Mouse (Mus musculus) neural tube, embryonic 11.5 days (tissue): ENCODE results near the gene Osbpl6. TPM values are rescaled to one million over a fixed set of nuclear protein-coding genes. Genes with fewer than 3 reads are reported as not detected.

ENCODE experiments used
- ATAC-seq: fragments of 200-750 bp; cut with Nextera tagmentation; 2 replicates; pipeline ENCODE4 v1.8.0; 2017; ENCODE audit warnings: moderate number of reproducible peaks, mild to moderate bottlenecking, moderate TSS enrichment, moderate library complexity; ENCODE audit not compliant: insufficient read depth, low FRiP score, low TSS enrichment
- DNase-seq: peaks from one replicate; pipeline ENCODE4 v3.0.0-alpha.2; 2015; ENCODE audit warnings: low spot score
- H3K27ac ChIP-seq: fragments of 300-500 bp; sonication (generic); 2 replicates; pipeline ENCODE4 v1.5.1; 2014; ENCODE audit warnings: low read depth, mild to moderate bottlenecking, low read length
- H3K27me3 ChIP-seq: fragments of 300-500 bp; sonication (generic); 2 replicates; pipeline ENCODE4 v1.6.1; 2014; ENCODE audit warnings: mild to moderate bottlenecking, low read length, mixed read lengths; ENCODE audit not compliant: control insufficient read depth, insufficient read depth
- H3K36me3 ChIP-seq: fragments of 300-500 bp; sonication (generic); 2 replicates; pipeline ENCODE4 v1.6.1; 2014; ENCODE audit warnings: mild to moderate bottlenecking, low read length, moderate library complexity, mixed read lengths; ENCODE audit not compliant: control insufficient read depth, insufficient read depth
- H3K4me1 ChIP-seq: fragments of 300-500 bp; sonication (generic); 2 replicates; pipeline ENCODE4 v1.6.1; 2014; ENCODE audit warnings: low read length, mixed read lengths; ENCODE audit not compliant: control insufficient read depth, insufficient read depth
- H3K4me2 ChIP-seq: fragments of 300-500 bp; sonication (generic); 2 replicates; pipeline ENCODE4 v1.6.1; 2014; ENCODE audit warnings: low read depth, mild to moderate bottlenecking, moderate library complexity
- H3K4me3 ChIP-seq: fragments of 300-500 bp; sonication (generic); 2 replicates; pipeline ENCODE4 v1.5.1; 2014; ENCODE audit warnings: low read depth, low read length
- H3K9ac ChIP-seq: fragments of 300-500 bp; sonication (generic); 2 replicates; pipeline ENCODE4 v1.6.1; 2014; ENCODE audit warnings: mild to moderate bottlenecking, low read length
- H3K9me3 ChIP-seq: fragments of 300-500 bp; sonication (generic); 2 replicates; pipeline ENCODE4 v1.6.1; 2016; ENCODE audit warnings: low read length; ENCODE audit not compliant: control insufficient read depth
- WGBS: fragments of 180-500 bp; shearing (Covaris S2); extraction: QIAGEN DNeasy Blood & Tissue Kit; methylation state at CpG from one replicate; pipeline ENCODE4 v1.1.7; 2014; 5-methylcytosine and 5-hydroxymethylcytosine counted together
- polyA plus RNA-seq: library from polyadenylated mRNA; unstranded; fragments of >200 nt; fragmentation: Nextera tagmentation; extraction: Ambion mirVana; gene quantifications from 2 replicates; pipeline ENCODE4 v1.2.1, GENCODE M21; 2014

Osbpl6 gene
- 18.9 and 20.3 TPM in 2 replicates for polyA plus RNA-seq

- peak within 1 kb of the TSS; percentile 83 for H3K27ac ChIP-seq
- DNase-seq, result peak; percentile 90
- under 1% methylated on average over 68 of the region's 89 CpGs for WGBS
- peak; percentile 92 for ATAC-seq
- no peaks in the 10 kb centered on the region for H3K9me3 ChIP-seq
- H3K4me3 ChIP-seq, result peak within 1 kb of the TSS; percentile 89
- H3K4me1 ChIP-seq, result no peaks in the 10 kb centered on the region
- H3K27me3 ChIP-seq, result no peaks in the 10 kb centered on the region
- H3K4me2 ChIP-seq, result peak within 1 kb of the TSS; percentile 84
- H3K36me3 ChIP-seq, result no peaks in the 10 kb centered on the region
- H3K9ac ChIP-seq, result peak within 1 kb of the TSS; percentile 81
Observed at GRCm38 (mm10) chr2:76406151-76406936, at the start of gene Osbpl6. Osbpl6 (plus strand) TSS chr2:76406508.

DNA sequence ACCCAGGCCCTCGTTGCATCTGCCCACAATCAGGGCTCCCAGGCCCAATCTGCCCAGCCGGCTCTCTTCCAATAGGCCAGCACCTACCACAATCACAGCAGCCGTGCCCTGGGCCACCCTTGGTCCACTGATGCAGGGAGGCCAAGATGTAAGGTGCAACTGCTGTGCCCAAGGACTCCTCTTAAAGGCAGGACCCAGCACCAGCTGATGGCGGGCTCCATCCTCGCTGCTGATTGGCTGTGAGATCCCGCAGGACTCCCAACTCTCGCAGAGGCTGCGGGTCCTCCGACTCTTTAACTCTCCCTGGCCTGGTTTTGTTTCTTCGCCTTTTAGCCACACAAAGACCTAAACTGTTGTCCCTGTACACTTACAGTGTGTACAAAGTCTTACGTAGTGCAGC lies 46.1 kb upstream of the Osbpl6 start, which contains the start of gene Cyct:
Gene Cyct, minus strand, starts transcription at position 225 of the 400 bp plus-strand sequence.
- ATAC-seq (no peak), DNase-seq (no peak)
- H3K4me3 ChIP-seq, result no peak within 1 kb of the TSS
- no peak within 1 kb of the TSS for H3K4me2 ChIP-seq
- 88% methylated on average over 11 of the region's 11 CpGs for WGBS
- H3K9me3 ChIP-seq, result no peaks in the 10 kb centered on the region
- H3K27me3 ChIP-seq, result no peaks in the 10 kb centered on the region
- no peak within 1 kb of the TSS for H3K9ac ChIP-seq
- no peaks in the 10 kb centered on the region for H3K36me3 ChIP-seq
- no peak within 1 kb of the TSS for H3K27ac ChIP-seq
- H3K4me1 ChIP-seq, result no peaks in the 10 kb centered on the region

GRCm38 (mm10) chr2:76362111-76362510 lies 44.2 kb upstream of the Osbpl6 start:
- no peaks in the 10 kb centered on the region for H3K9me3 ChIP-seq
- H3K27me3 ChIP-seq, result no peaks in the 10 kb centered on the region
- DNase-seq, result no peak
- no peak overlapping the region for H3K27ac ChIP-seq
- no peaks in the 10 kb centered on the region for H3K4me1 ChIP-seq
- ATAC-seq, result no peak
- no peak overlapping the region for H3K9ac ChIP-seq
- 51% methylated on average over 2 of the region's 2 CpGs for WGBS
- H3K4me3 ChIP-seq, result no peak overlapping the region
- H3K4me2 ChIP-seq, result no peak overlapping the region
- no peaks in the 10 kb centered on the region for H3K36me3 ChIP-seq

DNA sequence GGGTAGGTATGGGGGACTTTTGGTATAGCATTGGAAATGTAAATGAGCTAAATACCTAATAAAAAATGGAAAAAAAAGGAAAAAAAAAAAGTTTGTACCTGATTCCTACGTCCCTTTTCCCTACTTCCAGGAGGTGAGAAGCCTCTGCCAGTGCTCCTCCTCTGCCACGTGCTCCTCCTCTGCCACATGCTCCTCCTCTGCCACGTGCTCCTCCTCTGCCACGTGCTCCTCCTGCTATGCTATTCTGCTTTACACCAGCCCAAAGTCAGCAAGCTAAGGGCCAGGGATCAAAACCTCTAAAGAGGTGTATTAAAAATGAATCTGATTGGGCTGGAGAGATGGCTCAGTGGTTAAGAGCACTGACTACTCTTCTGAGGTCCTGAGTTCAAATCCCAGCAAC lies 40.5 kb upstream of the Osbpl6 start:
- DNase-seq, result no peak
- 71% methylated on average over 4 of the region's 4 CpGs for WGBS
- H3K27ac ChIP-seq, result no peak overlapping the region
- no peak overlapping the region for H3K9ac ChIP-seq
- no peak for ATAC-seq
- H3K4me1 ChIP-seq, result peaks cover 1% of the 10 kb centered on the region; the same call in 1 of the 2 replicates
- no peaks in the 10 kb centered on the region for H3K9me3 ChIP-seq
- H3K4me2 ChIP-seq, result no peak overlapping the region
- H3K27me3 ChIP-seq, result no peaks in the 10 kb centered on the region
- H3K4me3 ChIP-seq, result no peak overlapping the region
- no peaks in the 10 kb centered on the region for H3K36me3 ChIP-seq

- peak; percentile 83 for DNase-seq
- ATAC-seq, result no peak
- 21% methylated on average over 9 of the region's 9 CpGs for WGBS
Observed at GRCm38 (mm10) chr2:76367188-76367922, 39.0 kb upstream of the Osbpl6 start.

GRCm38 (mm10) chr2:76368861-76369660 lies 37.2 kb upstream of the Osbpl6 start:
- Histone ChIP-seq H3K9ac (no peak overlapping the region), H3K4me1 (peaks cover 4% of the 10 kb centered on the region; the same call in 1 of the 2 replicates), H3K9me3 (no peaks in the 10 kb centered on the region), H3K4me3 (no peak overlapping the region; the same call in 1 of the 2 replicates), H3K27ac (no peak overlapping the region), H3K4me2 (no peak overlapping the region), H3K36me3 (peaks cover 2% of the 10 kb centered on the region; the same call in 1 of the 2 replicates), H3K27me3 (no peaks in the 10 kb centered on the region)
- no peak for DNase-seq
- 80% methylated on average over 12 of the region's 13 CpGs for WGBS
- ATAC-seq, result no peak

More at GRCm38 (mm10) chr2:76367188-76367922, 39.0 kb upstream of the Osbpl6 start:
- H3K4me3 ChIP-seq, result no peak overlapping the region
- no peaks in the 10 kb centered on the region for H3K36me3 ChIP-seq
- H3K27ac ChIP-seq, result no peak overlapping the region
- H3K4me2 ChIP-seq, result no peak overlapping the region
- no peak overlapping the region for H3K9ac ChIP-seq
- no peaks in the 10 kb centered on the region for H3K27me3 ChIP-seq
- no peaks in the 10 kb centered on the region for H3K9me3 ChIP-seq
- H3K4me1 ChIP-seq, result peaks cover 4% of the 10 kb centered on the region; the same call in 1 of the 2 replicates

- Histone ChIP-seq H3K4me3 (peak within 1 kb of the TSS; percentile 97), H3K36me3 (peaks cover 2% of the 10 kb centered on the region; the same call in 1 of the 2 replicates), H3K27me3 (no peaks in the 10 kb centered on the region), H3K9me3 (no peaks in the 10 kb centered on the region), H3K4me2 (peak within 1 kb of the TSS; percentile 84), H3K27ac (peak within 1 kb of the TSS; percentile 60; the same call in 1 of the 2 replicates), H3K4me1 (peaks cover 4% of the 10 kb centered on the region; the same call in 1 of the 2 replicates), H3K9ac (peak within 1 kb of the TSS; percentile 92)
- ATAC-seq, result peak; percentile 89
- WGBS, result under 1% methylated on average over 60 of the region's 61 CpGs
- peak; percentile 91 for DNase-seq
Observed at GRCm38 (mm10) chr2:76369821-76370655, 36.3 kb upstream of the Osbpl6 start, which contains the start of gene Rbm45. Rbm45 (plus strand) TSS chr2:76369984.
